In the genomic region with DNA sequence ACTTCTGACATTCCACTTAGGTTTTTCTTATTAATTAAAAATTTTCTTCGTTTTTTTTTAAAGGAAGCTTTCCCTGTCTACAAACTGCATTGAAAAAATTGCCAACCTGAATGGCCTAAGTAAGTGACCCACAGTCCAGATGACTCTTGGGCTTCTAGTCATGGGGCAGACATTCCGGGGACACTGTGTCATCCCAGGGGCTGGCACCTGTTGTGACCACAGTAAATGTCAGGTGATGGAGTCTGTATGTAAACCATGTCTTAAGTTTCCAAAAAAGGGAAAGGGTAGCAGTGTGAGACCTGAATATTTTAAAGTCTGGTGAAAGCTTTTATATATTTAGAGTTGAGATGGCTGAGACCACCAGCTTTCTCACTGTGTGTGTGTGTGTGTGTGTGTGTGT, we compare ENCODE assay signal across 22 mouse cellular contexts. TPM values are rescaled to one million over a fixed set of nuclear protein-coding genes. Genes with fewer than 3 reads are reported as not detected.
"Had no signal": no experiment of that assay in that cellular context is flagged by ENCODE, and none has a peak within 500 bp of the region (broad histone marks: within the 10 kb centered on the region; RNA-seq: fewer than 3 reads in every experiment).

No protein-coding gene starts in this region.

- DNase-seq: lung, adult 18-20 months; lung, embryonic 14.5 days; lung, postnatal 14 days; lung, postnatal 4 days; midbrain, embryonic 14.5 days; right cerebral cortex, postnatal 14 days; thymus, adult 2 months; thymus, postnatal 25 days; thymus, postnatal 4 days had no signal

- ATAC-seq: midbrain, embryonic 16.5 days had no signal

- H3K27me3 ChIP-seq: midbrain, embryonic 12.5 days; neural tube, embryonic 12.5 days had no signal

RNA-seq across cellular contexts. Expression of gene Acot6, which starts 26.4 kb away (rescaled TPM):
- total RNA-seq: neutrophil, adult 5-6 weeks had no signal

RNA-seq across cellular contexts. Expression of gene Acot5, which starts 57.8 kb away (rescaled TPM):
- total RNA-seq: megakaryocyte, adult 5-6 weeks; megakaryocyte-erythroid progenitor cell, adult 5-6 weeks; neutrophil, adult 5-6 weeks had no signal
- polyA plus RNA-seq: liver, embryonic 14.5 days; liver, embryonic 16.5 days; lung, embryonic 14.5 days; lung, embryonic 16.5 days; midbrain, embryonic 10.5 days; midbrain, embryonic 12.5 days; midbrain, embryonic 14.5 days; spleen, adult 2 months; stomach, embryonic 14.5 days; stomach, embryonic 16.5 days had no signal
